Mouse (Mus musculus): ENCODE measurements around the gene Tom1l2.

The Tom1l2 gene

DNA sequence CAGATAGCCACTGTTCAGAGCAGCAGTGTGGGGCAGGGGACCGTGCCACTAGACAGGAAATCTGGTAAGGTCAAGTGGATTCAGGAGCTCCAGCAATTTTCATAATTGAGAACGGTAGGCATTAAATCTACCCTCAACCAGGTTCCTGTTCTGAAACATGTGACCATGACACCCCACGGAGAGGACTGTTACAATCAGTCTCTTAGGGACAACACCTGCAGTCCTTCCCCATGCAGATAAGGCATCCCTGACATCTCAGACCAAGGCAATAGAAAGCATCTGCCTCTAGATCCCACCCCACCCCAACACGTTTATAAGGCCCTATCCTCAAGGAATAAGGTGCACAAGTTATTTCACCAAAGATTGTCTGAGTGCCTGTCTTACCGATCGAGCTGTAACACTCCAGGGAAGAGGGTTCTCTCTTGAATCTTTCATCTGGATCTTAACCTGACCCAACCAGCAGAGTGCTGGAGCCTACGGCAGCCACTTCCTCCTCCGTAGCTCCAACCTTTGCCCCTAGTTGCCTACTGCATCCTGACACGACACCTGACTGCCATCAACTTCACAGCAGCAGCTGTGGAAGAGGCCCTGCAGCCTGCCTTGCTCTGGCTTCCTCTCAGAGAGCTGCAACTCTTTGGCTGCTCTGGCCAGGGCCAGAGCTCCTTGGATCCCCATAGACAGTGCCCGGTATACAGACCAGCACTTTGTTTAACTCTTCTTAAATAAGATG, 50.2 kb downstream of the Tom1l2 start:
- ChIA-PET POLR2A (interaction anchor here in 3 of 4 experiments (0.5 to 3.9 kb wide), 22 partner anchors 7 to 152 kb away, joined by 3 to 40 read pairs (median 4); partner anchors contain the start of genes Drc3 (in 1 of the 3), Drg2 (in 1 of the 3), Gid4 (in 1 of the 3) and Srebf1 (in 1 of the 3)), CTCF (interaction anchor here (0.5 to 3.0 kb wide), 11 partner anchors 9 to 226 kb away, joined by 3 to 14 read pairs (median 5); no protein-coding TSS in a partner anchor)

DNA sequence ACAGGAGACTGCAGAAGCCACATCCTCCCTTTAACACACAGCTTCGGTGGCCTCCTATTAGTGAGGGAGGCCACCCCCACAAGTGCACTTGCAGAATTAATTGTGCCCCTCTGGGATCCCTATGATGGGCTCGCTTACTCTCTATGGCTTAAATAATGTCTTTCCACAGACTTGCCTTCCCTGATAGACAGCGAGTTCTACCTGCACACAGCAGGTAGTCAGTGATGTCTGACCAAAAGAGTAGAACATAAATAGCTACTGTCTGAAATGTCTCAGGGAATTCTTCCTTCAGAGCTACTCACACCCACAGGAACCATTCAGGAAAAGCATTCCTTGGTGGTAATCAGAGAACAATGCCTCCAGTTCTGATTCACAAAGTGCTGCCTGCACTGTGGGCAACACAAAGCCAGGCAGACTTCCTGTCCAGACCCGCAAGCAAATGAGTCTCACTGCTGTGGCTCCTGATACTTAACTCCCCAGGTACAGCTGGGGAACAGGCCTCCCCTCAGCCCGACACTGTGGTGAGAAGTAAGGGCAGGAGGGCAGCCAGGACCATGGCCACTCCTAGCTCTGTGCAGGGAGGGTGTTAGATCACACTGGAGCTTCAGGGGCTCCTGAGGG, 51.0 kb downstream of the Tom1l2 start:
- POLR2A ChIA-PET = interaction anchor here in 3 of 4 experiments (0.5 to 3.9 kb wide), 18 partner anchors 9 to 153 kb away, joined by 3 to 40 read pairs (median 4); partner anchors contain the start of genes Drg2 (in 1 of the 3) and Gid4 (in 1 of the 3)

GRCm38 (mm10) chr11:60300318-60300717, 52.4 kb downstream of the Tom1l2 start:
- CTCF ChIA-PET = interaction anchor here (0.5 to 3.0 kb wide), 6 partner anchors 7 to 123 kb away, joined by 3 to 14 read pairs (median 4); no protein-coding TSS in a partner anchor
- POLR2A ChIA-PET = interaction anchor here in 3 of 4 experiments (0.6 to 3.9 kb wide), 14 partner anchors 8 to 241 kb away, joined by 3 to 16 read pairs (median 4); no protein-coding TSS in a partner anchor

More for the DNA sequence above, 51.0 kb downstream of the Tom1l2 start:
- CTCF ChIA-PET = interaction anchor here in 3 of 4 experiments (0.9 to 3.0 kb wide), 8 partner anchors 9 to 225 kb away, joined by 3 to 14 read pairs (median 6); no protein-coding TSS in a partner anchor

- ChIA-PET CTCF (interaction anchor here (0.8 to 2.4 kb wide), 4 partner anchors 9 to 98 kb away, joined by 4 to 14 read pairs (median 4); no protein-coding TSS in a partner anchor), POLR2A (interaction anchor here in 3 of 4 experiments (1.0 to 1.5 kb wide), 5 partner anchors 9 to 119 kb away, joined by 3 to 8 read pairs (median 4); partner anchors contain the start of gene Gid4 (in 1 of the 3))
Measured at GRCm38 (mm10) chr11:60297772-60298171, 54.9 kb downstream of the Tom1l2 start.

GRCm38 (mm10) chr11:60294630-60295313, 57.9 kb downstream of the Tom1l2 start:
- ChIA-PET CTCF (interaction anchor here (0.6 to 5.6 kb wide), 9 partner anchors 12 to 95 kb away, joined by 3 to 63 read pairs (median 6); no protein-coding TSS in a partner anchor), POLR2A (interaction anchor here in 3 of 4 experiments (0.5 to 5.5 kb wide), 26 partner anchors 8 to 480 kb away, joined by 3 to 40 read pairs (median 4); partner anchors contain the start of genes Alkbh5 (in 1 of the 3), Drc3 (in 1 of the 3), Gid4 (in 1 of the 3) and Srebf1 (in 1 of the 3))

- ChIA-PET CTCF (interaction anchor here (0.6 to 5.6 kb wide), 34 partner anchors 8 to 266 kb away, joined by 3 to 63 read pairs (median 6); partner anchors contain the start of gene Rai1 (in 1 of the 4)), POLR2A (interaction anchor here (0.6 to 5.5 kb wide), 46 partner anchors 8 to 898 kb away, joined by 3 to 40 read pairs (median 5); partner anchors contain the start of genes Gid4 (in 2 of the 4), Cops3 (in 1 of the 4), Drc3 (in 1 of the 4) and Rai1 (in 1 of the 4))
Measured at GRCm38 (mm10) chr11:60293683-60294629, 58.7 kb downstream of the Tom1l2 start.

DNA sequence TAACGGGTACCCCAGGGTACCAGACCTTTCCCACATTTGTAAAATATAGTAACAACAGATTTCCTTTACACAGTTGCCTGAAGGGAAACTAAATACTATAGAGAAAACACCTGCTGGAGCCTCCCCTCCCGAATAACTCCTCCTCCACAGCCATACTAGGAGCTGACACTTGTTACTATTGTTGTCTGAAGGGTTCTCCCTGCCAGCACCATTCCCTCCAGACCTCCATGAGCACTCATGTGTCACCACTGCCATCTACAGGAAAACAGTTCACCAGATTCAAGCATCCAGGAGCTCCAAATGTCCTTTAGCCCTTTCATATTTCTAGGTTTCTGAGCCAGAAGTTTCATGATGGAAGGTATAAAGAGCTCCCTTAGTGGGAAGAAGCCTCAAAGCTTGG, 60.0 kb downstream of the Tom1l2 start:
- POLR2A ChIA-PET = interaction anchor here (0.6 to 5.5 kb wide), 52 partner anchors 9 to 227 kb away, joined by 3 to 40 read pairs (median 4); partner anchors contain the start of genes Drc3 (in 1 of the 4), Gid4 (in 1 of the 4), Rai1 (in 1 of the 4) and Srebf1 (in 1 of the 4)
- CTCF ChIA-PET = interaction anchor here (0.5 to 5.6 kb wide), 64 partner anchors 9 to 513 kb away, joined by 3 to 63 read pairs (median 4); partner anchors contain the start of genes Rai1 (in 2 of the 4), Drc3 (in 1 of the 4) and Tom1l2 (in 1 of the 4)

DNA sequence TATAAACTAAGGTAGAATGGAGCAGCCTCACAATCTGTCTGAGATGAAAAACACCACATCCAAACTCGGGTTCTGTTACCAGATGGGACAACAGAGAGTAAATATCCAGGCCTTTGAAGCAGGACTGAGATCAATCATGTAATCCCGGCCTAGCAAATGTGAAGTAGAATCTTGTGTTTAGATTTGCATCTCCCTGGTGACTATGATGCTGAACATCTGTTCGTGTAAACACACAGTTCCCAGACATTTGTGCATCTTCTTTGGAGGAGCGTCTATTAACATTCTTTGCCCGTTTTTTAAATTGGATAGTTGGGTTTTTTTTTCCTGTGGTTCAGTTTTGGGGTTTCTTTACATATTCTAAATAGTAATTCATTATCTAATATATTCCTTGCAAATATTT, 63.7 kb downstream of the Tom1l2 start:
- ChIA-PET POLR2A (interaction anchor here in 1 of 4 experiments (1.0 kb wide), 1 partner anchor 18 kb away, joined by 3 read pairs; no protein-coding TSS in a partner anchor), CTCF (no interaction called here)

- POLR2A ChIA-PET = interaction anchor here in 1 of 4 experiments (0.7 kb wide), 1 partner anchor 68 kb away, joined by 3 read pairs; no protein-coding TSS in a partner anchor
- CTCF ChIA-PET = interaction anchor here in 2 of 4 experiments (0.6 to 2.0 kb wide), 3 partner anchors 20 to 86 kb away, joined by 4 to 5 read pairs (median 4); no protein-coding TSS in a partner anchor
Measured at GRCm38 (mm10) chr11:60286311-60286710, 66.4 kb downstream of the Tom1l2 start.

- POLR2A ChIA-PET = interaction anchor here in 2 of 4 experiments (0.7 to 1.6 kb wide), 8 partner anchors 10 to 142 kb away, joined by 3 to 6 read pairs (median 3); no protein-coding TSS in a partner anchor
- CTCF ChIA-PET = interaction anchor here in 3 of 4 experiments (0.6 to 1.5 kb wide), 7 partner anchors 12 to 292 kb away, joined by 3 to 11 read pairs (median 5); no protein-coding TSS in a partner anchor
Measured at GRCm38 (mm10) chr11:60280429-60281414, 72.0 kb downstream of the Tom1l2 start.

DNA sequence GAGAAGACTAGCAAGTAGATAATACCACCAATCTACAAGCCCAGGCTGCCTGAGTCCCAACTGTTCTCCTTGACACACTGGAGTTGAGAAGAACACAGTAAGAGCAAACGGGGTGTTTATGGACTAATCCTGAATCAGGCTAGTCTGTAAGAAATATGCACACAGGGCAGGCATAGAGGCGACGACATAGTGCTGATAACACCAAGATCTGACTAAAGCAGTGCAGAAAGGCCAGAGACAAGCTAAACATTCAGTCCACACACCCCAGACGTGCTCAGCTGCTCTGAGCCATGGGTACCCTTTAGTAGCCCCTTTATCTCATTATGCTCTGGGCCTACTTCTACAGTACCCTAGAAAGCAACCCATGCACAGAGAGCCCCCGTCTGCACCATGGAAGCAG, 73.2 kb downstream of the Tom1l2 start:
- POLR2A ChIA-PET = interaction anchor here in 1 of 4 experiments (0.5 to 1.7 kb wide), 2 partner anchors 15 to 33 kb away, joined by 3 to 6 read pairs; no protein-coding TSS in a partner anchor

DNA sequence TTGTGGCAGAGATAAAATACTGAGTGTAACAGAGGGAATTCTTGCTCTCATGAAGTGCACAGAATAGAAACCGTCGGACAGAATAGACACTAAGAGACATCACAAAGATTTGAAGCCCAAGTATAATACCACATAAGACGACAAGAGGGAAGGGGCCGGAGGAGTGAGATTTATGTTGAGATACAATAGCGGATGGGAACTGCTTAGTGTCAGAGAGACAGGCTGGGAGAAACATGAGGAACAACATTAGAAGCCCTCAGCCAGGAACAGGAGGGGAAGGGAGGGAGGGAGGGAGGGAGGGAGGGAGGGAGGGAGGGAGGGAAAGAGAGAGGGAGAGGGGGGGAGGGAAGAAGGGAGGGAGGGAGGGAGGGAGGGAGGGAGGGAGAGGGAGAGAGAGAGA, 74.9 kb downstream of the Tom1l2 start:
- POLR2A ChIA-PET = interaction anchor here in 2 of 4 experiments (0.5 to 1.3 kb wide), 2 partner anchors 14 to 138 kb away, joined by 4 read pairs; no protein-coding TSS in a partner anchor
- CTCF ChIA-PET = interaction anchor here in 1 of 4 experiments (1.1 kb wide), 1 partner anchor 29 kb away, joined by 3 read pairs; no protein-coding TSS in a partner anchor

More for the DNA sequence above, 73.2 kb downstream of the Tom1l2 start:
- CTCF ChIA-PET = interaction anchor here in 2 of 4 experiments (0.8 to 1.3 kb wide), 2 partner anchors 12 to 13 kb away, joined by 3 read pairs; no protein-coding TSS in a partner anchor

GRCm38 (mm10) chr11:60277164-60277740, 75.5 kb downstream of the Tom1l2 start:
- ChIA-PET CTCF (interaction anchor here in 2 of 4 experiments (0.6 to 1.1 kb wide), 4 partner anchors 29 to 314 kb away, joined by 3 to 6 read pairs (median 4); no protein-coding TSS in a partner anchor), POLR2A (interaction anchor here in 2 of 4 experiments (0.9 to 1.3 kb wide), 3 partner anchors 11 to 16 kb away, joined by 3 to 4 read pairs (median 4); no protein-coding TSS in a partner anchor)

DNA sequence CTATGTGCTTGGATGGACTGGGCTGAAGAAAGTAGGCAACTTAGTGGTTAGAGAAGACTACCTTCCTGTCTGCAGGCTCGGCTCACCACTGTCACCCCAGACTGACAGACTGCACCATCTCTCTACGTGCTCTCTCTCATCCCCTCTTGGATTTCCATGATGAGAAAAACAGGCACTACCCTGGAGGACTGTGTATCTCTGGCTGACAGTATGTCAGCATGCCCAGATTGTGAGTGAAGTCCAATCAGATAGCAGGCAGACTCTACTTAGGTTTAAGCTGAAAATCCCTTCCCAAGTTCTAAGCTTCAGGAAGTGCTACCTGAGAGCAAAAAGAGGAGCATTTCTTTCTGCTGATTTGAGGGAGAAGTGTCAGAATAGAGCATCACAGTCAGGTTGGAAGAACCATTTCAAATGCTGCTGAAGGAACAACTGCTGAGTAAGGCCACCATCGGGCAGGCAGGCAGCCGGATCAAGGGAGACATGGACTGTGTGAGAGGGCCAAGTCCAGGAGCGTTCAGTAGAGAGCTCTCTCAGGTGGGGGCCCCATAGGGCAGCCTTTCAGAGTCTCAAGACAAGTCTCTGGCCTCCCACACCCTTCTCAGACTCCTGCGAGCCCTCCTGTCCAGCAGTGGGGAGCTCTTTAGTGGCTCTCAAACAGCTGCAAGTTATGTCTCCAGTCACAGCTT, 76.2 kb downstream of the Tom1l2 start:
- ChIA-PET CTCF (interaction anchor here in 3 of 4 experiments (0.5 to 1.1 kb wide), 6 partner anchors 28 to 439 kb away, joined by 3 to 6 read pairs (median 3); no protein-coding TSS in a partner anchor), POLR2A (interaction anchor here in 2 of 4 experiments (0.9 to 1.3 kb wide), 3 partner anchors 10 to 16 kb away, joined by 3 to 4 read pairs (median 4); no protein-coding TSS in a partner anchor)
